Mouse (Mus musculus) heart, embryonic 11.5 days (tissue): ENCODE results near the gene Tdpoz3. TPM values are rescaled to one million over a fixed set of nuclear protein-coding genes. Genes with fewer than 3 reads are reported as not detected.
"Not testable (repeated sequence)": the region's sequence is repeated elsewhere in the genome, so short reads cannot be mapped to it uniquely, and the experiment has no call there.

Experiments used
- ATAC-seq: fragments of 200-750 bp; cut with Nextera tagmentation; replicated peaks from 2 replicates; pipeline ENCODE4 v1.8.0; 2017; ENCODE audit warnings: moderate library complexity; ENCODE audit not compliant: insufficient number of reproducible peaks, low FRiP score, low TSS enrichment
- H3K27ac ChIP-seq: fragments of 300-500 bp; sonication (generic); 2 replicates; pipeline ENCODE4 v1.5.1; 2014; ENCODE audit warnings: mild to moderate bottlenecking, low read depth, low read length
- H3K27me3 ChIP-seq: fragments of 300-500 bp; sonication (generic); 2 replicates; pipeline ENCODE4 v1.6.1; 2014; ENCODE audit warnings: mild to moderate bottlenecking, low read length, mixed read lengths; ENCODE audit not compliant: control insufficient read depth, insufficient read depth
- H3K36me3 ChIP-seq: fragments of 300-500 bp; sonication (generic); 2 replicates; pipeline ENCODE4 v1.6.1; 2014; ENCODE audit warnings: mild to moderate bottlenecking, low read length, moderate library complexity, mixed read lengths; ENCODE audit not compliant: control insufficient read depth, insufficient read depth
- H3K4me1 ChIP-seq: fragments of 300-500 bp; sonication (generic); 2 replicates; pipeline ENCODE4 v1.6.1; 2014; ENCODE audit warnings: low read length; ENCODE audit not compliant: control insufficient read depth, insufficient read depth
- H3K4me2 ChIP-seq: fragments of 300-500 bp; sonication (generic); 2 replicates; pipeline ENCODE4 v1.6.1; 2014; ENCODE audit warnings: mild to moderate bottlenecking, moderate library complexity
- H3K4me3 ChIP-seq: fragments of 300-500 bp; sonication (generic); 2 replicates; pipeline ENCODE4 v1.5.1; 2014; ENCODE audit warnings: low read depth, low read length
- H3K9ac ChIP-seq: fragments of 300-500 bp; sonication (generic); 2 replicates; pipeline ENCODE4 v1.6.1; 2014; ENCODE audit warnings: mild to moderate bottlenecking, low read depth, low read length, moderate library complexity
- H3K9me3 ChIP-seq: fragments of 300-500 bp; sonication (generic); replicated peaks from 2 replicates; pipeline ENCODE4 v1.6.1; 2016; ENCODE audit warnings: low read length; ENCODE audit not compliant: control insufficient read depth
- WGBS: fragments of 180-500 bp; shearing (Covaris S2); extraction: QIAGEN DNeasy Blood & Tissue Kit; methylation state at CpG from one replicate; pipeline ENCODE4 v1.1.7; 2014; ENCODE audit not compliant: insufficient replicate concordance; 5-methylcytosine and 5-hydroxymethylcytosine counted together
- polyA plus RNA-seq: library from polyadenylated mRNA; unstranded; fragments of >200 nt; fragmentation: Nextera tagmentation; extraction: Ambion mirVana; gene quantifications from 2 replicates; pipeline ENCODE4 v1.2.1, GENCODE M21; 2014

Gene Tdpoz3
- not detected in 2 replicates for polyA plus RNA-seq

DNA sequence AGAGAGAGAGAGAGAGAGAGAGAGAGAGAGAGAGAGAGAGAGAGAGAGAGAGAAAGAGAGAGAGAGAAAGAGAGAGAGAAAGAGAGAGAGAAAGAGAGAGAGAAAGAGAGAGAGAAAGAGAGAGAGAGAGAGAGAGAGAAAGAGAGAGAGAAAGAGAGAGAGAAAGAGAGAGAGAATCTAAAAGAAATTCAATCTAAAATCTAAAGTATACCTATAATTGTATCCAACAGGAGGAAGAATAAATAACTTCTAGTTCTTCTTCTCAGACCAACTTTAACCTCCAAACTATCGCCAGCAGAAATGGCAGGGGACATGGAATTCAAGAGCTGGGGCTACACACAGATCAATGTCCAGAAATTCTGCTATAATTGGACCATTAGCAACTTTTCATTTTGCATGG is at the start of gene Tdpoz3:
Gene Tdpoz3 (plus strand): TSS at position 301 of the 400 bp plus-strand sequence.
- H3K4me1 ChIP-seq, H3K27me3 ChIP-seq, H3K9me3 ChIP-seq, H3K27ac ChIP-seq, H3K9ac ChIP-seq, H3K36me3 ChIP-seq, H3K4me3 ChIP-seq, ATAC-seq, H3K4me2 ChIP-seq: not testable (repeated sequence)
- 56% methylated on average over 1 of the region's 1 CpGs for WGBS

DNA sequence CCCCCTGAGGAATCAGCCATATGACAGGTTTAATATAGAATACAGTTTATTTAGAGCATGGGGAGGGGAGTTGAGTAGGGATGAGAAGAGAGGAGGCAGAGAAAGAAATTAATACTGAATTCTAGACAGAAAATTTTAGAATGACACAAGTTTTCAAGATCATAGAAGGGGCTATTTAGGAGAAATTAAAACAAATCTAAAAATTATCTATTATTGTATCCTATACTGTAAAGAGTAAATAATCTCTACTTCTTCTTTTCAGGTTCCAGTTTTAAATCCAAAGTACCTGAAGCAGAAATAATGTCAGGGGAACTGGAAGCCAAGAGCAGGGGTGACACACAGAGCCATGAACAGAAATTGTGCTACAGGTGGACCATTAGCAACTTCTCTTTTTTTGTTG is 29.7 kb upstream of the Tdpoz3 start, which contains the start of gene Tdpoz4:
Gene Tdpoz4 (plus strand): TSS at position 301 of the 400 bp plus-strand sequence.
- ATAC-seq, H3K9ac ChIP-seq, H3K4me1 ChIP-seq, H3K27me3 ChIP-seq, H3K27ac ChIP-seq, H3K4me3 ChIP-seq, H3K4me2 ChIP-seq, H3K9me3 ChIP-seq, H3K36me3 ChIP-seq: not testable (repeated sequence)

DNA sequence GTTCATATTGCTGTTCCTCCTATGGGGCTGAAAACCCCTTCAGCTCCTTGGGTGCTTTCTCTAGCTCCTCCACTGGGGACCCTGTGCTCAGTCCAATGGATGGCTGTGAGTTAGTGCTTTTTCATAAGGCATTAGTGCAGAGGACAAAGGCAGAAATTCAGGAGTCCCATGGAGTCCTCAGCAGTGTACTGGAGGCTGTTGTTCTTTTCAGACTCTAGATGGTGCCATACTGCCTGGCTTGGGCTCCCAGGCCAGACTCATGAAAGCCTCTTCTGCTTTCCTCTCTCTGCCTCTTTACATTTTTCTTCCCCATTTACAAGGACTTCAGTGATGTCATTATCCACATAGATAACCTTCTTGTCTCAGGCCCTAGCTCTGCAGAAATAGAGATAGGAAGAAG is 12.5 kb upstream of the Tdpoz3 start:
- not testable (repeated sequence) for H3K27me3 ChIP-seq, H3K27ac ChIP-seq, H3K9ac ChIP-seq, H3K4me2 ChIP-seq, H3K4me1 ChIP-seq, H3K36me3 ChIP-seq, H3K4me3 ChIP-seq, ATAC-seq, H3K9me3 ChIP-seq

DNA sequence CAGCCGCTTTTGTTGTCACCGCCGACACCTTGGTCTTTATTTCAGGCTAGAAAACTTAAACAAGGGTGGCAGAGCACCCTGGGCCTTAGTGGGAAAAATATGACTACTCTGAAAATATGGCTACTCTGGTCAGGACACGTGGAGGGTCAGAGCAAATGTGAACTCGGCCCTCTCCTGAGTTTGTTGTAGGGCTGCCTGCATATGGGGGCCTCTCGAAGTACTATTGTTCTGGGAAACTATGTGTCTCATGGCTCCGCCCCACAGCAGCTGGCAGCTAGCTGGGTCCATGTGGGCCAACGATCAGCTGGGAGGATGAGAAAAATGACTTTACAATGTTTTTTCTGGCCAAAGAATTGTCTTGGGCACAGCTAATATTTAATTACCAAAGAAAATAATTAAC is 33.1 kb downstream of the Tdpoz3 start:
- H3K9me3 ChIP-seq, ATAC-seq, H3K4me2 ChIP-seq, H3K27ac ChIP-seq, H3K36me3 ChIP-seq, H3K9ac ChIP-seq, H3K4me1 ChIP-seq, H3K27me3 ChIP-seq, H3K4me3 ChIP-seq: not testable (repeated sequence)
- WGBS = 79% methylated on average over 8 of the region's 8 CpGs

DNA sequence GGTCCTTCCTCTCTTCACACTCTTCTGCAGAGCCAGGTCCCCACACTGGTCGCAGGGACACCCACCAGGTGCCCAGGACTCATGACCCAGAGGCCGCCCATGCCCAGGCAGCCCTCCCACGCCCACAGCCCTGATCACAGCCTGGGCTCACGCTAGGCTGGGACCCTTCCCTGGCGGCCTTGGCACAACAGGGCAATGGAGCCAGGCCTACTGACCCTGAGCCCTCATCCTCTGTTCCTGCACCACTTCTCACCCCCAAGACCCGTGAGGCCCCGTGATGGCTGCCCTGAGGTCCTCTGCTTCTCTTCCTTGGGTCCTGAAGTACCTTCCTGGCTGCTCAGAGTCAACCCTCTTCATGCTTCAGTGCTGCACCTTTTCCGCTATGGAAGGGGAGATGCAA is 44.8 kb downstream of the Tdpoz3 start:
- not testable (repeated sequence) for H3K4me2 ChIP-seq, H3K4me3 ChIP-seq, H3K27ac ChIP-seq, H3K4me1 ChIP-seq, H3K27me3 ChIP-seq, H3K9me3 ChIP-seq, H3K9ac ChIP-seq, H3K36me3 ChIP-seq, ATAC-seq
- 74% methylated on average over 7 of the region's 8 CpGs for whole genome bisulfite sequencing

Other genes with a start within 250 kb of the Tdpoz3 start
- not detected in 2 replicates for gene Tdpoz2, start 173.3 kb upstream of the Tdpoz3 start, polyA plus RNA-seq
- not detected in 2 replicates for gene Tdpoz1, start 149.7 kb upstream of the Tdpoz3 start, polyA plus RNA-seq
- not detected in 2 replicates for gene Gm37596, start 132.9 kb upstream of the Tdpoz3 start, polyA plus RNA-seq
- gene Gm5773, start 53.0 kb upstream of the Tdpoz3 start, polyA plus RNA-seq = not detected in 2 replicates
- not detected in 2 replicates for gene Tdpoz4, start 29.6 kb upstream of the Tdpoz3 start, polyA plus RNA-seq
- not detected in 2 replicates for gene Gm9117, start 117.5 kb downstream of the Tdpoz3 start, polyA plus RNA-seq
- not detected in 2 replicates for gene Tdpoz5, start 135.3 kb downstream of the Tdpoz3 start, polyA plus RNA-seq
- not detected in 2 replicates for gene Gm9125, start 228.9 kb downstream of the Tdpoz3 start, polyA plus RNA-seq
- not detected in 2 replicates for gene Gm10697, start 246.6 kb downstream of the Tdpoz3 start, polyA plus RNA-seq